Mouse (Mus musculus) liver, embryonic 14.5 days (tissue): Measurements from ENCODE around the gene Psmd9.

Source experiments
- CTCF ChIP-seq: IDR thresholded peaks from 2 replicates; pipeline ENCODE4 v1.5.1; 2016; ENCODE audit warnings: antibody characterized with exemption, low read depth, control low read depth
- EP300 ChIP-seq: IDR thresholded peaks from 2 replicates; pipeline ENCODE4 v1.6.1; 2016; ENCODE audit warnings: antibody characterized with exemption, low read depth

DNA sequence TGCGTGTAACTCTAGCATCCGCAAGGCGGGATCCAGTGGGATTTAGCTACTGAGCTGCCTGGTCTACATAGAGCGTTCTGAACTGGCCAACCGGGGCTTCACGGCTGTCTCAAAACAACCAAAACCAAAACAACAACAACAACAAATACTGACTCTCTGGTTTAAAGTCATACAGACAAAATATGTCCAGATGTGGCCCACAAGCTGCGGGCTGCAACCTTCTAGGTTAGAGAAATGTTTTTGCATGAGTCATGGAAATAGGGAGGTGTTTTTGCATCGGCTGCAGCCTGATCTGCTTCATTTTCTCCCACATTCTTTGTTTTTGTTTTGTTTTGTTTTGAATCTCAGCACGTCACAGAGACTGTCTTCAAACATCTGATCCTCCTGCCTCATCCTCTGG lies 1.2 kb downstream of the Psmd9 start:
- TF ChIP-seq CTCF (no peak), EP300 (no peak)
